Mouse (Mus musculus): ENCODE measurements around the gene Exd2. TPM values are rescaled to one million over a fixed set of nuclear protein-coding genes. Genes with fewer than 3 reads are reported as not detected.

Gene Exd2
- total RNA-seq, 1 experiment from 2014 or later = 20.4 TPM

DNA sequence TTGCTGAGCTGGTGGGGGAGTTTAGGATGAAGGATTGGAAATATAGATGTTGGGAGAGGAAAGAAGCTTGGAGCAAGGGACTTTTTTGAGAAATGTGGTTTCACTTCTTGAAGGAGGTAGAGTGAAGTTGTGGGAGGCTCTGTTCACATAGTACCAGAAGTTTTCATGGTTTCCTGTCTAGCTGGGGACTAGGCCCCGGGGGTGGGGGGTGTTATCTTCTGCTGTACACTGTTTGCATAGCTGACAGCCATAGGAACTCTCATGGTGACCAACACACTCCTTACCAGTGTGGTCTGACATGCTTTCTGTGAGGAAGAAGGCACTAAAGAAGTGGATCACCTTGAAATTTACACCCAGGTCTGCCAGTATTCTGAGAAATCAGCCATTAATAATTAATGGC is 32.8 kb downstream of the Exd2 start:
- no peak for DNase-seq

DNA sequence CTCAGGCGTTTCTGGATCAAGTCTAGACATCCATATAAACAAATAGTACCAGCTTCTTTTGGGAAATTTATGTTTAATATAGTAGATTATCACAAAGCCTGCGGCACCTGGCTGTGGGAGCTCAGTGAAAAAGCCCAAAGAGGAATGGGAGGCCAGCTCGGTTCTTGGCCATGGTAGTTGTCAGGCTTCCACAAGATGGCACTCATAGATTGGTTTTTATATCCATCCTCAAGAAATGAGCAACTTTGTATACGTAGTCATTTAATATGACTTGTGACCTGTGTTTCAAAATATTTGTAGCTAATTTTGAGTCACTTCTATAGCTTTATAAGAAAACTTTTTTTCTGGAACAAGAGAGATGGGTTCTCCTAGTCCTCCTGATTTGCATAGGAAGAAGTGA is 35.5 kb downstream of the Exd2 start:
- no peak for DNase-seq

DNA sequence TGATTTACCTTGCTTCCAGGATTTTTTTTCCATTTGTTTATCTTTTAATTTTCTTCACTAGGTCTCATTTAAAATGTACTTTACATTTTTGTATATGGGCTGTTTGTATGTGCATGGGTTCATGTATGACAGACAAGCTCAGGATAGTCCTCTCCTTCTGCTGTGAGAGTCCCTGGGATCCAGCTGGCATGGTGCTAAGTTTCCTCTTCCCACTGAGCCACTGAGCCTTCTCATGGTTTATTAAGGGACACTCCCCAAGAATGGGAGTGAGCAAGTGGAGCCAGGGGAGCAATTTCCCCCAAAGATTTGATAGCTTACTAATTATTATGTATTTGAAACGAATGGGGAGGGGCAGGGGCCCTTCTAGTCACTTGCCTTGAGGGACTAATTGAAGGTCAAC is 37.6 kb downstream of the Exd2 start:
- no peak for DNase-seq

DNA sequence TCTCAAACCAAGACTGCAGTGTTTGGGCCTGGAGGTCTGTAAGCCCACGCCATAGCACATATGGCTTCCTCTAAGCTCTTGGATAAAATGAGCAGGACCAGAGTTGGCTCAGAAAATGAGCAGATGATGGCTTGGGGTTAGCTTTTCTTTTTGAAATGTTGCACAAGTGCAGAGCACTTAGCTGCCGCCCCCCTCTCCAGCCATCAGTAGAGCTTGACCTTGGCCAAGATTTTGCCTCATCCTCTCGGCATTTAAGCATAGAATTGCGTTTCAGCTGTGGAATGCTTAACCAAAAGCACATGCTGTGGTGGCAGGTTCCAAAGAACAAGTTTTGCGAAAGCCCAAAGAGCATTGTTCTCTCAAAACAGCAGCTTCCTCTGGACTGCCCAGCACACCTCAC is 41.8 kb downstream of the Exd2 start:
- no peak for DNase-seq

DNA sequence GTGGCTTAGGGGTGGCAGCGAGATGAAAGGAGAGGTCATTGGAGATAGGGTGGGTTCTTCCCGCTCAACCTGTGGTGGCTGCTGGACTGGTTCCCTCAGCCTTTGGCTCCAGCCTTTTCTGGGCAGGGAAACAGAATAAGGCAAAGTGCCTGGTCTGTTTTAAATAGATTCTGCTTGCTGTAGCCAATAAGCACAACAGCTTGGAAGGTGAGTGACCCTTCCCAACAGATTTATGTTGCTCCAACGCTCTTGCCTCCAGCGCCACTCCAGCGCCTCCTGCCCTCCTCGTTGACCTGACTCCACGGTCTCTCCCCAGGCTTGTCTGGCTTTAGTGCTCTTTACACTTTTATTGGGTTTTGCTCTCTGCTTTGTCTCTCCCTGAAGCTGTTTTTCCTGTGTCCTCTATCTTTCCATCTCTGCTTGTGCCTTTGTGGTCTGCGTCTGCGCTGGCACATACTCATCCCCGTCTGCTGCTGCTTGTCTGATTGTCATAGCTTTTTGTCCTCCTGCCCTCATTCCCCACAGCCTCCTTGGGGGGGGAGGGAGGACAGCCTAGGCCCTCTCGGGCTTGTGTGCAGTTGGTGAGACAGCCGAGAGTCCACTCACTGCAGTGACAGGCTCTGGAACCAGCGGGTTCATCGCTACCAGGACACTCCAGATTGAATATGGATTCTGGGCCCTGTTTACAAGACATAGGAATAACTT is 44.3 kb downstream of the Exd2 start:
- no peak for DNase-seq

DNA sequence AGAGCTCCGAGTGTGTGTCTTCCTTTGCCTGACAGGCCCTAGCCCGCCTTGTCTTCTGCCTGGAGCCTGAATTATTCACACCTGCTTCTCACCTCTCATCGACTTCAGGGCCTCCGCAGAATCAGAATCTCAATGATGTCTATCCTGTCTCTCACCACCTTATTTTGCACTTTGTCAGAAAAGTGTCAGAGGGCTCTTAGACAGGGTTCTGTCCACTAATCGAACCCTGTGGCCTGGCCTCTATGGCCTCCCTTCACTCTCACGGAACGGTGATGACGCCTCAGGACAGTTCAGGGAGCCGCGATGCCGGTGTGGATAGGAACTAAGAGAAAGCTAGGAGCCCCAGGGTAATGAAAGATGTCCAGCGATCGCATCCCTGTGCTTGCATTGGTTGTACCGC is 55.1 kb downstream of the Exd2 start, which contains the start of gene Galnt16:
Galnt16 (plus strand) TSS at position 301 of the 400 bp plus-strand sequence.
- no peak for DNase-seq

DNA sequence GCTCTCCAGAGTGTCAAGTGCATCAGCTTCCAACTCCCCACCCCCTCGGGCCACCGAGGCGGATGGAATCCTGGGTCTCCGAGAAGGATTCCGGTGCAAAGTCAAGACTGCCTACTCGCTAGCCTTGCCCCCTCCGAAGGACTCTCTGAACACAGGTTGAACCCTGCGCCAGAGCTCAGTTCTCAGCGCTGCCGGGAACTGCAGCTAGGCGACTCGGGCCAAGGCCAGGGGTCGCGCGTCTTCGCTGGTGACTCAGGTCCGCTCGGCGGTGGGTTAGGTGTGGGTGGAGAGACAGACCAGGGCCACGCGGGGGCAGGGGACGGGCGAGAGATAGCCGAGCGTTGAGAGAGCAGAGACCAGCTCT is 55.5 kb downstream of the Exd2 start:
- no peak for DNase-seq

DNA sequence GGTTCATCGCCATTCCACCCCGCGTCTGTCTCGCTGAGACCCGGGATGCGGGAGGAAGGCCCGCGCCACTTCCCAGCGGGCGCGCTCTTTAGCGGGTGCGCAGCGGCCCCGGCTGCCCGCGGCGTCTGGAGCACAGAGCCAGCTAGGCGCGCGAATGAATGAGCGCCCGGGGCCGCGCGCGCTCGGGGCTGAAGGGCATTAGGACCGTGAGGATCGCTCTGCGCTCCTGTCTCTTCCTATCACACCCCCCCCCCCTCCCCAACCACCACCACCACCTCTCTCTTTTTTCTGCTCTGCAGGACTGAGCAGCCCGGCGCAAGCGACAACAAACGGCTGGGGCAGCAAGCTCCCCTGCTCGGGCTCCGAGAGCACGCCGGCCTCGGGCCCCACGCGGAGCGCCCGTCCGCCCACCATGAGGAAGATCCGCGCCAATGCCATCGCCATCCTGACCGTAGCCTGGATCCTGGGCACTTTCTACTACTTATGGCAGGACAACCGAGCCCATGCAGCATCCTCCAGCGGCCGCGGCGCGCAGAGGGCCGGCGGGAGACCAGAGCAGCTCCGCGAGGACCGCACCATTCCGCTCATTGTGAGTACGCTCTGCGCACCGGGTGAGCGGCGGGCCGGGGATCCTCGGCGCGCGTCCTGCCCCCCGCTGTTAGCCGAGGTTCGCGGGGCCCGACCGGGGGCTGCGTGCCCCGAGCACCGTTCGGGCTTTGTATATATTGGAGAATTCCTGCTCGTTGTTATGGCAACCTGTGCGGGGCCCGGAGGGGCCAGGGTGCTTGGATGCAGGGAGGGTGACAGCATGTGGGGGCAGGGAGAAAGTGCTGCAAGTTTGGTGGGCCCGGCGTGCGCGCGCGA is 56.1 kb downstream of the Exd2 start:
- peak; percentile 40 for DNase-seq

DNA sequence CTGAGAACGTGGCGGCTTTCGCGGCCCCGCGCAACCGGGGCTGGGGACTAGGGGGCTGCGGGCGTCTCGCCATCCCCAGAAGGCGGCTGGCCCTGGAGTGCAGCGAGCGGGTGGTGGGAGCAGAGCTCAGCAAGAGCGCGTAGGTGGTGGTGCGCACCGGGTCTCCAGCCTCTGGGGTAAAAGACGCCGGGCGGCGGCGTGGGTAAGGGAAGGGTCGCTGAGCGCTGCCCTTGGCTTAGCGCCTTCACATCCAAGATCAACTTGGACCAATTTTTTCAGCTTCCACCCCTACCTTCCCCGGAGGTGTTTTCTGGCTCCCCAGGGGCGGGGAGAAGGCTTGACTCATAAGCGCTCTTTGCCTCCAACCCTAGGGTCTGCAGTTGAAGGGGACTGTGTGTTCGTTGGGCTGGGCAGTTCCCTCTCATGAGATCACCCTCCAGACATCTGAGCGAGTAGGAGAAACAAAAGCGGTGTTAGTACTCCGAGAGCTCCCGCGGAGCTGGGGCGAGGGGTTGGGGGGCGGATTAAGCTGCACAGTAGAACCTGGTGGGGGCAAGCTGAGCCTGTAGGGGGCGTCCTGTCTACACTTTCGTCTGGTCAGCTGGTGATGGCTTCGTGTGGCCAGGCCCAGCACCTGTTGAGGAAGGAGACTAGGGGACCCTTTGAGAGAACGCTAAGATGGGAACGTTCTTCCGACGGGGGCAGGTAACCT is 56.9 kb downstream of the Exd2 start:
- peak; percentile 40 for DNase-seq

DNA sequence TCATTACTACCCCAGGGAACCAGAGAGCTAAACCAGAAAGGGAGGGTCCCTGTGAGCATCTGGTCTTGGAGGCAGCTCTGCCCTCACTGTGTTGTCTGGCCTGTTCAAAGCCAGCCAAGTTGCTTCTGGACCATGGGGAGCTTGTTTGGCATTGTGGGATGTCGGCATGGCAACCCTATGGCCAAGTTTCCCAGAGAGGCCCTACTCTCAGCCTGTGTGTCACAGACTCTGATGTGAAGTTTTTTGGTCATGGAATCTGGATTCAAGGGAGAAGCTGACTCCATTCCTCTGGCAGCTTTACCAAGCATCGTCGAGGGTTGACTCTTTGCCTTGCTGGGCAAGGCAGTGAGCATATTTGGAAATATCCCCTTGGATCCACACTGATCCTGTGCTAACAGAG is 59.1 kb downstream of the Exd2 start:
- no peak for DNase-seq

DNA sequence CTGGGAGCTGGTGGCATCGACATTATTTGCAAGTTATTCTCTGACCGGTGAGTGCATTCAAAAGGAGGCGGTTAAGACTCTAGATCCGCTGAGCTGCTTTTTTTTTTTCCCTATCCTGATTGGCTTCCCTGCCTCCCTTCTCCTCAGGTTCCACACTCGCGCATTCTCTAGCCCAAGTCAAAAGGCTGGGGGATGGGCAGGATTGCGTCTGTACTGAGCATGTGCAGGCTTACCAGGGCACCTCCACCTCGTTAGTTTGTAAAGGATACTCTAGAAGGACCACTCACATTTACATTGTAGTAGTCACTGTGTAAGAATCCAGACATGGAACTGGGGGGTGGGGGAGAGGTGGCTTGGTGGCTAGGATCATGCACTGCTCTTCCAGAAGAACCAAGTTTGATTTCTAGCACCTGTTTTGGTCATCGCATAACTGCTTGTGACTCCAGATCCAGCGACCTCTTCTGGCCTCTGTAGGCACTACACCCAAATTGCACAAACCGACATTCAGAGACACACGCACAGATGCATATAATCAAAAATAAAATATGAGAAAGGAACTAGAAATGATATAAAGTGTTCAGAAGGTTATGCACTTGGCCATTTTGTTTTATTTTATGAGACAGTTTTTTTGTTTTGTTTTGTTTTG is 61.5 kb downstream of the Exd2 start:
- DNase-seq = no peak

DNA sequence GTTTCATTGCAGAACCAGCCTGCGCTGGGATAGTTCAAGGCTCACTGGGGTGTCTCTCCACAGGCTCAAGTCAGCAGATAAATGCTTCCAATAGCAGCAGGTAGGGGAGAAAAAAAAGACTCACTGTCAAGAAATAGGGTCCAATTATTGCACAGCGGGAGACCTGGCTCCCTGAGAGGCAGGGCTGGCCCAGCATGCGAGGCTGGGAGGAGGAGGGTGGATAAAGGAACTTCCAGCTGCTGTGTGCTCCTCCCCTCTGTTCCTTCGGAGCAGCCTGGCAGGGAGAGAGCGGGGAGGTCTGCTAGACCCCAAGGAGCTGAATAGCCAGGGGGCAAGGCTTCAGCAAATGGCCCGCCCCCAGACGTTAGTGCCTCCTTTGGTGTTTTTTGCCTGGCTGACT is 62.6 kb downstream of the Exd2 start:
- no peak for DNase-seq

DNA sequence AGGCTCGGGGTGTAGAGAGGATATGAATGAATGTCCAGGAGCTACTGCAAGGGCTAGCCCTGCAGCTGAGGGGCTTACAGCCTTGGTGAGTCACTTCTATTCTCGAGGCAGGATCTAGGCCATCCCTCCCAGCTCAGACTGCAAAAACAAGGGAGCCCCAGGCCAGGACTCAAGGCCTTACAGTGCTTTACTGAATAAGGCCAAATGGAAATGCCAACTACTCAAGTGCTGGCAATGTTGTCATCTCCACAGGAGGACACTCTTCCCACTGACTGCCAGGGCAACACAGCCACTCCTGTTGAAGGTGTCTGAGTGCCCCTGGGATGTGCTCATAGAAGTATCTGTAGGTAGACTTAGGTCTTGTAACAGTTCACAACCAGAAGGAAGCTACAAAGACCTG is 63.6 kb downstream of the Exd2 start:
- no peak for DNase-seq

DNA sequence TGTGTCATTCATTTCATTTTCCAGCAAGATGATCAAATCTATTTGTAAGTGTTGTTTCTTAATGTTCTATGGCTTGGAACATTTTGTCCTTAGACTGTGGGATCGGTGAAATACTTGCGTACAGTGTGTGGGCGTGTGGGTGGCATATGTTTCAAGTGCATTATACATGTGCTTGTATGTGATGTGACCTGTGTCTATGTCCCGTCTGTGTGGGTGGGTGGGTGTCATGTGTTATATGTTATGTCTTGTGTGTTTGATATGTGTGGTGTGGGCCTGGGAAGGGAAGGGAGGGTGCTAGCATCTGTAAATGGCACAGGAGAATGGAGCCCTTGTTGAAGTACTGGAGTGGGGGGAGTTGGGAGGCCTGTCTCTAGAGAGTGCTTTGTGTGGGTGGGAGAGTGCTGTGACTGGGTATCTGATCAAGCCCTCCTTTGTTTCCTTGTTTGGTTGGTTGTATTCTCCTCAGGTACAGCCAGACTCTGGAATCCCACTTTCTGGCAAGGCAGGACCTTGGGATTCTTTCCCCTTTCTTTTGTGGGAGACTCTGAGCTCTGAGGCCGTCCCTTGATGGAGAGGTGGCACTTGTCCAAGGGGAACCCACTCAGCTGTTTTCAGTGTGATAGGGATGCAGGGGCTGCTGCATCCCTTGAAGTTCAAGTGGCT is 65.0 kb downstream of the Exd2 start:
- no peak for DNase-seq

DNA sequence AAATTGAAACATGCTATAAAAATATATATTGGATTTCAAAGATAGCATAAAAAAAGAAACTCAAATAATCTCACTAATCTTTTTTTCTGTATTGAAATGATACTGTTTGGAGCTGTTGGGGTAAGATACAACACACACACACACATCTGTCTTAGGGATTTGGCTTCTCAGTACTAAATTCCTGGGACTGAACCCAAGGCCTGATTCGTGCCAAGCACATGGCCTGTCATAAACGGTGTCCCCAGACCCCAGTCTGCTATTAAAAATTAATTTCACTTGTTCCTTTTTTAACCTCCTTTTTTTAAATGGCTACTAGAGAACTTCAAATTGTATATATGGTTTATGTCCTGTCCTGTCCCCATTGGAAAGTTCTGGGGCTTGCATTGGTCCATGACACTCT is 67.2 kb downstream of the Exd2 start:
- DNase-seq = no peak

DNA sequence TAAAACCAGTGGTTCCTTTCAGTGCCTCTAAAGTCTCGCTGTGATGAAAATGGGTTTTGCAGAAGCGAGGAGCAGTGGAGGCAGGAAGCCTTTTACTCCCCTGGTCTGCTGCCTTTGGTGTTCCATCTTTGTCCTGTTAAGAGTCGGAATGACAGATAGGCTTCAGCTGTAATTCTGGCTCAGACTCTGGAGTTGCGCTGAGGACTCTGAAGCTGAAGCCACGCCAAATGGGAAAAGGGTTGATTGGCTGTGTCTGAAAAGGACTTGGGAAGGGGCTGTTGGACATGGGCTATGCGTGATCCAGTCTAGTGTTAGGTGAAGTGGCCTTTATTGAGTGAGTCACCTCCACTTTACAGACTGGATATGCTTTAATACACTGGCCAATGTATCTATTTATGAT is 67.7 kb downstream of the Exd2 start:
- no peak for DNase-seq

DNA sequence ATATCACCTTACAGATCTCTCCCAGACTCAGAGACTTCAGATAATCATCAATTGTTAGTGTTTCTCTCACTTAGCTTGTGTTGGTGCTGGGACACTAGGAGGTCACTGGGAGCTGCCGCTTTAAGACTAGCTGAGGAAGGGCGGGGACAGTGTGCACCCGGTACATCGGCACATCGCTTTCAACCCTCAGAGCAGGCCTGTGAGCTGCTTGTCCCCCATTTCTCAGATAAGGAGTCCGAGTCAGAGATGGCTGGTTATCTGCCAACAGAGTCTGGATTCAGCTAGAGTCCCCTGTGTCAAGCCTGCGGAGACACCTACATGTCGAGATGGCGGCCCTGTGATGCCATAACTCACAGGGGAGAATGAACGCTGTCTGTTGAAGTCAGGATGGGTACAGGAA is 68.7 kb downstream of the Exd2 start:
- no peak for DNase-seq

DNA sequence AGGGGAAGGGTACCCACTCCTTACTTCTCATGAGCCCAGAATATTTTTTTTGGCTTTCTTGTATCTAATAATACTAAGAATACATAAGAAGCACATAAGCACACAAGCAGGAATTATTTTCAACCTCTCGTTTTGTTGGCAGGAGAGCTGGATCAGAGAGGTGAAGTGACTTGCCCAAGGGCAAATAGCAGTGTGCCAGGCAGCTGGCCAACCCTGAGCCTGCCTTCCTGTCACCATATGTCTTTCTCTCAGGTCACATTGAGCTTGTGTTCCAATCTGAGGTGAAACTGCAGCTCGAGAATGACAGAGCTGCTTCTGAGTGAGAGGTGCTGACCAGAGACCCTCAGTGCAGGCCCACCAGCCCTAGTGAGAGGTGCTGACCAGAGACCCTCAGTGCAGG is 71.0 kb downstream of the Exd2 start:
- DNase-seq = peak; percentile 44

DNA sequence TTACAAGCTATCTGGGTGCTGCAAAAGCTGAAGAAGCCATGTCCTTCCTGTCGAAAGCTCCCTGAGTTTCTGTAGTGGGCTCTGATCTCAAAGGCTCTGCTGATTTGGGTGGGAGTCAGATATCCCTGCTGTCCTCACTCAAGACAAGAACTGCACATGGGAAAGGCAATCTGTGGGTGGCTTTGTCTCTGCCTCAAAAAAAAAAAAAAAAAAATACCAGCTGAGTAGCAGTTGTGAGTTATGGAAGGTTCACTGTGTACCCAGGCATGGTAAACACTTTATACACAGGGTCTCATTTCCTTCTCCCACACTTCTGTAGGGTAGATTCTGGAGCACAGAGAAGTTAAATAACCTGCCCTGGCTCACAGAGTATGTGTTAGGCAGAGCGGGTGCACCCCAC is 74.4 kb downstream of the Exd2 start:
- no peak for DNase-seq

DNA sequence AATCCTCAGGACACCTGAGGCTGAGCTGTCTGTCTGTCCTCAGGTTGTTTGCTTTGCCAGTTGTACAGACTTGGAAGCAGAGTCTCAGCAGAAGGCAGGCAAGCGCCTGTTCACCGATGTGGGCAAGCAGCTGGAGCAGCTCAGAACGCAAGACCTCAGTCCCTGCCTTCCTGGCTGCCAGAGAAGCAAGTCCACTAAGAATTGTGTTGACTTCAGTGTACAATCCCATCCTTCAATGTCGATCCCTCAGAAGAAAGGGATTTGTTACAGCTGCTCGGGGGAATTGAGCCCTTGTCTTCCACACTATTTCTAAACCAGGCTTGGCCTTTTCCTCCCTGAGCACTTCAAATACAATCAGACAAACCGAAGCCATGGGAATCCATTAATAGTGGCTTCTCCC is 75.4 kb downstream of the Exd2 start:
- DNase-seq = no peak

DNA sequence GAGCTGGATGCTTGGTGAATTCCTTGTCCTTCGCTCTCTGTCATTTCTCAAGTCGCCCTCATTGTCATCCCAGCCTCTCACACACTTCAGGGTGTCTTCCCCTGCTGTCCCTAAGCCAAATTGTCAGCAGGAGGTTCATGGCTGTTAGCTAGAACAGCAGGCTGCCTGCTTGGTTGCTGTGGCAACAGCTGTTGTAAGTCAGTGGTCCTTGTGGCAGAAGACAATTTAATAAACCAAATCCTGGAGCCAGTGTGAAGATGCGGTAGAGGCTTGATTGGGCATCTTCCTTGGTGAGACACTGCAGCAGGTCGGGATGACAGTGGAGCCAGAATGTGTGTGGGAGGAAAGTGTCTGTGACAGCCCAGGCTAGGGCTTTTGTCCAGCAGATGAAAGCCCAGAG is 82.4 kb downstream of the Exd2 start:
- DNase-seq = no peak

DNA sequence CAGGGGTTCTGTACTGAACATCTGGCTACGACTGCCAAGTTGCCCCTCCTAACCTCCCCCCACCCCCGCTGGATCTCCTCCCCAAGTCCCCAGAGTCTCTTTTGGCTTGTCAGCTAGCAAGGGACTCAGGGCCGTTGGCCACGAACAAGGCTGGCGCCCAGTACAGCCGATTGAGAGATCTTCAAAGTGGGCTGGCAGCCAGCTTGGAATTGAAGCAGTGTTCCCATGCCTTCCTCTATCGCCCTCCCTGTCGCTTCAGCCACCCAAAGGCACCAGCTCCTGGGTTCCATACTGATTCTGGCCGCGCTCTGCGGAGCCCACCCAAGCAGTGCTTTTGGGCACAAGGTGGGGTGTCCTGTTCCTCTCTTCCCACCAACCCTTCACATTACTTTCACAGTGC is 86.8 kb downstream of the Exd2 start:
- peak; percentile 61 for DNase-seq

All from adrenal gland, postnatal 25 days (tissue).